16 mouse cellular contexts compared by ENCODE assay signal in the genomic region with DNA sequence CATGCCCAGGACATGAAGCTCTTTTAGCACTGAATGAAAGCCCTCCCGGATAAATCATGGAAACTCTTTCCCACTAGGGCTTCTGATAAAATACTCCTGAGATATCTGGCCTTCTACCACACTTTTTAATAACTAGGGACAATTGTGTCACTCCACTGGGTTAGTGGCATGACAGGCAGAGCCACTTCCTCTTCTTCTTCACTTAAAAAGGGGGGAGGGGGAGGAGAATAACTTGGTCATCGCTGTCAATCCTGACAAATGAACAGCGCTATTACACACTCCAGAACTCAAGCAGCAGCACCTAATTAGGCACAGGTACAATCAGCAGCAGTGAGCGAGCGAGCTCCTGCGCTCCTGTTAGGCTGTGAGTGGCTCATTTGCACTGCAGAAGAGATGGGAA.
"Had no signal": no experiment of that assay in that cellular context is flagged by ENCODE, and none has a peak within 500 bp of the region (broad histone marks: within the 10 kb centered on the region; RNA-seq: fewer than 3 reads in every experiment).

No protein-coding gene starts in this region.

- H3K27ac ChIP-seq: left cerebral cortex, adult 2 months; limb, embryonic 12.5 days; liver, embryonic 13.5 days; midbrain, embryonic 12.5 days; neural tube, embryonic 15.5 days; stomach, embryonic 15.5 days had no signal

- H3K4me1 ChIP-seq: liver, embryonic 13.5 days; midbrain, embryonic 12.5 days; stomach, embryonic 15.5 days had no signal

- H3K4me3 ChIP-seq: left cerebral cortex, adult 2 months; limb, embryonic 12.5 days; liver, embryonic 13.5 days; midbrain, embryonic 12.5 days; myocyte; neural tube, embryonic 15.5 days; stomach, embryonic 15.5 days had no signal

- ATAC-seq: intestine, postnatal 0 days; liver, postnatal 0 days had no signal

- DNase-seq: kidney, adult 8-10 months; kidney, postnatal 25 days; liver; liver, embryonic 13.5 days; liver, postnatal 0 days; right cerebral cortex, postnatal 4 days; spleen, adult 18-20 months; thymus, adult 2 months; thymus, postnatal 25 days had no signal

- H3K27me3 ChIP-seq: limb, embryonic 12.5 days; liver, embryonic 13.5 days; midbrain, embryonic 12.5 days; neural tube, embryonic 15.5 days; stomach, embryonic 15.5 days had no signal

- H3K9me3 ChIP-seq: limb, embryonic 12.5 days; liver, embryonic 13.5 days; midbrain, embryonic 12.5 days; neural tube, embryonic 15.5 days; stomach, embryonic 15.5 days had no signal

- H3K36me3 ChIP-seq: limb, embryonic 12.5 days; liver, embryonic 13.5 days; midbrain, embryonic 12.5 days; neural tube, embryonic 15.5 days; stomach, embryonic 15.5 days had no signal

- H3K4me2 ChIP-seq: limb, embryonic 12.5 days; liver, embryonic 13.5 days; midbrain, embryonic 12.5 days; neural tube, embryonic 15.5 days; stomach, embryonic 15.5 days had no signal

- H3K9ac ChIP-seq: limb, embryonic 12.5 days; liver, embryonic 13.5 days; liver, postnatal 0 days; midbrain, embryonic 12.5 days; neural tube, embryonic 15.5 days; stomach, embryonic 15.5 days had no signal
